Mouse (Mus musculus): ENCODE results near the gene Apc2. TPM values are rescaled to one million over a fixed set of nuclear protein-coding genes. Genes with fewer than 3 reads are reported as not detected.
"Not testable (repeated sequence)": the region's sequence is repeated elsewhere in the genome, so short reads cannot be mapped to it uniquely, and the experiment has no call there.

Apc2 gene
- polyA plus RNA-seq, 1 experiment from 2014 or later, result 0.96 TPM

- Histone ChIP-seq H3K4me3 (no peak overlapping the region), H3K27me3 (peaks cover 59% of the 10 kb centered on the region), H3K9ac (no peak overlapping the region), H3K9me3 (replicated peaks) (no peaks in the 10 kb centered on the region), H3K27ac (no peak overlapping the region), H3K4me2 (no peak overlapping the region), H3K4me1 (replicated peaks) (peaks cover 41% of the 10 kb centered on the region), H3K36me3 (no peaks in the 10 kb centered on the region)
- WGBS, result 20% methylated on average over 19 of the region's 19 CpGs
- no peak for ATAC-seq (replicated peaks; ENCODE audit: insufficient number of reproducible peaks, insufficient read depth, low FRiP score, low read depth)
Measured at GRCm38 (mm10) chr10:80339941-80340750, 44.4 kb downstream of the Apc2 start.

GRCm38 (mm10) chr10:80341026-80341425, 45.2 kb downstream of the Apc2 start:
- no peak overlapping the region for H3K27ac ChIP-seq
- H3K4me2 ChIP-seq, result no peak overlapping the region
- peaks cover 62% of the 10 kb centered on the region for H3K27me3 ChIP-seq
- no peak overlapping the region for H3K4me3 ChIP-seq
- no peaks in the 10 kb centered on the region for H3K9me3 ChIP-seq (replicated peaks)
- H3K9ac ChIP-seq, result no peak overlapping the region
- 32% methylated on average over 21 of the region's 21 CpGs for WGBS
- no peak for ATAC-seq (replicated peaks; ENCODE audit: insufficient number of reproducible peaks, insufficient read depth, low FRiP score, low read depth)
- H3K4me1 ChIP-seq (replicated peaks), result peaks cover 43% of the 10 kb centered on the region
- no peaks in the 10 kb centered on the region for H3K36me3 ChIP-seq

GRCm38 (mm10) chr10:80341491-80342304, 45.9 kb downstream of the Apc2 start:
- Histone ChIP-seq H3K27me3 (peaks cover 68% of the 10 kb centered on the region), H3K27ac (no peak overlapping the region), H3K9me3 (replicated peaks) (no peaks in the 10 kb centered on the region), H3K9ac (peak overlapping the region; percentile 2; the same call in 1 of the 2 replicates), H3K4me2 (peak overlapping the region; percentile 58), H3K4me3 (peak overlapping the region; percentile 40), H3K4me1 (replicated peaks) (peaks cover 43% of the 10 kb centered on the region), H3K36me3 (no peaks in the 10 kb centered on the region)
- WGBS, result 9% methylated on average over 47 of the region's 47 CpGs
- no peak for ATAC-seq (replicated peaks; ENCODE audit: insufficient number of reproducible peaks, insufficient read depth, low FRiP score, low read depth)

- H3K27ac ChIP-seq, result no peak overlapping the region
- H3K4me2 ChIP-seq, result peak overlapping the region; percentile 58
- WGBS, result 2% methylated on average over 26 of the region's 26 CpGs
- peaks cover 44% of the 10 kb centered on the region for H3K4me1 ChIP-seq (replicated peaks)
- H3K27me3 ChIP-seq, result peaks cover 74% of the 10 kb centered on the region
- no peaks in the 10 kb centered on the region for H3K36me3 ChIP-seq
- ATAC-seq (replicated peaks; ENCODE audit: insufficient number of reproducible peaks, insufficient read depth, low FRiP score, low read depth), result no peak
- peak overlapping the region; percentile 39 for H3K9ac ChIP-seq
- H3K9me3 ChIP-seq (replicated peaks), result no peaks in the 10 kb centered on the region
- H3K4me3 ChIP-seq, result peak overlapping the region; percentile 40
Measured at GRCm38 (mm10) chr10:80342305-80342748, 46.5 kb downstream of the Apc2 start.

GRCm38 (mm10) chr10:80342749-80343424, 47.1 kb downstream of the Apc2 start:
- Histone ChIP-seq H3K9me3 (replicated peaks) (no peaks in the 10 kb centered on the region), H3K27me3 (peaks cover 80% of the 10 kb centered on the region), H3K4me2 (peak overlapping the region; percentile 58), H3K4me3 (peak overlapping the region; percentile 40), H3K27ac (0 out of 2 replicates have a peak overlapping the region, but pooled peaks have one; percentile 12), H3K9ac (peak overlapping the region; percentile 39; the same call in 1 of the 2 replicates), H3K4me1 (replicated peaks) (peaks cover 50% of the 10 kb centered on the region), H3K36me3 (no peaks in the 10 kb centered on the region)
- ATAC-seq (replicated peaks; ENCODE audit: insufficient number of reproducible peaks, insufficient read depth, low FRiP score, low read depth), result peak; percentile 45
- WGBS, result 1% methylated on average over 27 of the region's 33 CpGs

GRCm38 (mm10) chr10:80343425-80343895, 47.7 kb downstream of the Apc2 start:
- peaks cover 84% of the 10 kb centered on the region for H3K27me3 ChIP-seq
- H3K4me3 ChIP-seq, result peak overlapping the region; percentile 40
- no peaks in the 10 kb centered on the region for H3K36me3 ChIP-seq
- H3K4me1 ChIP-seq (replicated peaks), result peaks cover 55% of the 10 kb centered on the region
- peak overlapping the region; percentile 58 for H3K4me2 ChIP-seq
- WGBS, result 39% methylated on average over 13 of the region's 13 CpGs
- H3K9me3 ChIP-seq (replicated peaks), result no peaks in the 10 kb centered on the region
- H3K9ac ChIP-seq, result no peak overlapping the region
- ATAC-seq (replicated peaks; ENCODE audit: insufficient number of reproducible peaks, insufficient read depth, low FRiP score, low read depth), result 0 out of 2 replicates have a peak, but pooled peaks have one; percentile 1
- no peak overlapping the region for H3K27ac ChIP-seq

GRCm38 (mm10) chr10:80344131-80344661, 48.4 kb downstream of the Apc2 start:
- H3K4me2 ChIP-seq, result no peak overlapping the region
- H3K27me3 ChIP-seq, result peaks cover 92% of the 10 kb centered on the region
- H3K9ac ChIP-seq, result no peak overlapping the region
- H3K9me3 ChIP-seq (replicated peaks), result no peaks in the 10 kb centered on the region
- no peak for ATAC-seq (replicated peaks; ENCODE audit: insufficient number of reproducible peaks, insufficient read depth, low FRiP score, low read depth)
- H3K36me3 ChIP-seq, result no peaks in the 10 kb centered on the region
- peak overlapping the region; percentile 26; the same call in 1 of the 2 replicates for H3K27ac ChIP-seq
- H3K4me3 ChIP-seq, result no peak overlapping the region
- 25% methylated on average over 9 of the region's 9 CpGs for WGBS
- H3K4me1 ChIP-seq (replicated peaks), result peaks cover 63% of the 10 kb centered on the region

- peaks cover 64% of the 10 kb centered on the region for H3K4me1 ChIP-seq (replicated peaks)
Measured at GRCm38 (mm10) chr10:80345122-80345521, 49.3 kb downstream of the Apc2 start.

GRCm38 (mm10) chr10:80345929-80346328, 50.2 kb downstream of the Apc2 start:
- H3K9ac ChIP-seq; H3K36me3 ChIP-seq; H3K4me3 ChIP-seq; H3K4me2 ChIP-seq; H3K9me3 ChIP-seq (replicated peaks); H3K27ac ChIP-seq; ATAC-seq (replicated peaks; ENCODE audit: insufficient number of reproducible peaks, insufficient read depth, low FRiP score, low read depth): not testable (repeated sequence)
- peaks cover 61% of the 10 kb centered on the region for H3K4me1 ChIP-seq (replicated peaks)
- 79% methylated on average over 6 of the region's 6 CpGs for WGBS
- H3K27me3 ChIP-seq, result peaks cover 98% of the 10 kb centered on the region

More at GRCm38 (mm10) chr10:80345122-80345521, 49.3 kb downstream of the Apc2 start:
- Histone ChIP-seq H3K27ac (no peak overlapping the region), H3K4me3 (no peak overlapping the region), H3K9me3 (replicated peaks) (no peaks in the 10 kb centered on the region), H3K4me2 (peak overlapping the region; percentile 9; the same call in 1 of the 2 replicates), H3K27me3 (peaks cover 98% of the 10 kb centered on the region), H3K9ac (no peak overlapping the region), H3K36me3 (no peaks in the 10 kb centered on the region)
- ATAC-seq (replicated peaks; ENCODE audit: insufficient number of reproducible peaks, insufficient read depth, low FRiP score, low read depth), result no peak
- 9% methylated on average over 16 of the region's 16 CpGs for WGBS

GRCm38 (mm10) chr10:80347514-80347967, 51.8 kb downstream of the Apc2 start:
- no peaks in the 10 kb centered on the region for H3K36me3 ChIP-seq
- H3K4me3 ChIP-seq, result peak overlapping the region; percentile 52
- peak overlapping the region; percentile 61 for H3K9ac ChIP-seq
- peaks cover 50% of the 10 kb centered on the region for H3K4me1 ChIP-seq (replicated peaks)
- no peaks in the 10 kb centered on the region for H3K9me3 ChIP-seq (replicated peaks)
- peak overlapping the region; percentile 82 for H3K4me2 ChIP-seq
- 0 out of 2 replicates have a peak overlapping the region, but pooled peaks have one; percentile 31 for H3K27ac ChIP-seq
- ATAC-seq (replicated peaks; ENCODE audit: insufficient number of reproducible peaks, insufficient read depth, low FRiP score, low read depth), result no peak
- 12% methylated on average over 17 of the region's 17 CpGs for WGBS
- peaks cover 98% of the 10 kb centered on the region for H3K27me3 ChIP-seq

Data from heart, embryonic 15.5 days (tissue).